Mouse (Mus musculus): ENCODE data around the gene Olfr1173.

Olfr1173 gene

DNA sequence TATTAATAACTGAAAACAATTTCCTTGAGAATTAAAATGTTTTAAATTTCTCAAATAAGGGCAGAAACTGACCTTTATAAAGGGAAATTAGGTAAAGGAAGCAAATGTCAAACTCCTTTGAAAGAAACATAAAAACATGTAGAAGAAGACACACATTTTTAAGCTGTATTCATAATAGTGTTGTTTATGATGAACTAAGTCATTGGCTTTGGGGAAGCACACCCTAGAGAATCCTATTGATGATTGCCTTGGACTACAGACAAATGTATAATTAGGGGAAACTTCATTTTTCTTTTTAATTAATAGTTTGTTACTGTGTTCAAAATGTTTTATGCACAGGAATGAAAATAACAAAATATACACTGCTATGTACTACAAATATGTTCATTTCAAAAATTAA is at the start of gene Olfr1173:
Gene Olfr1173, minus strand, starts transcription at position 101 of the 400 bp plus-strand sequence.
- no peaks in the 10 kb centered on the region for H3K27me3 ChIP-seq (ENCODE audit: control insufficient read depth, insufficient read depth, low read length, poor library complexity, severe bottlenecking)
- H3K36me3 ChIP-seq (ENCODE audit: control insufficient read depth, insufficient read depth, low read length, poor library complexity, severe bottlenecking): no peaks in the 10 kb centered on the region
- no peak for DNase-seq (ENCODE audit: low read depth, low spot score)

DNA sequence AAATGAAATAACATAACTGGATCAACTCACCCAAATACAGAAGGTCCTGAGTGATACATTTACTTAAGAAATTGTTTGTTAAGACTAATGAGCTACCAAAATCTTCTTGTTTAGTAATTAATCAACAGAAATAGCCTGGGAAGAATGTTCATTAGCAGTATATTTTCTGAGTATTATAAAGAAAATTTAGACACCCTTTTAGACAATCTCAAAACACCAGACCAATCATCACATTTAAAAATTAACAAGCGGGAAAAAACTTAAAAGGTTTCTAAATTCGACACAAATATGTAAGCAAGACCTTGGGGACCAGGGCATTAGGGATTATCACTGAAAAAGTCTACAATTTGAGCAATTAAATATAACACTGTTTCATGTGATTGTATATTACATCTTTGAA is 47.4 kb upstream of the Olfr1173 start, which contains the start of gene Olfr1175-ps:
Gene Olfr1175-ps, minus strand, starts transcription at position 101 of the 400 bp plus-strand sequence.
- Histone ChIP-seq H3K36me3 (ENCODE audit: control insufficient read depth, insufficient read depth, low read length, poor library complexity, severe bottlenecking) (no peaks in the 10 kb centered on the region), H3K27me3 (ENCODE audit: control insufficient read depth, insufficient read depth, low read length, poor library complexity, severe bottlenecking) (no peaks in the 10 kb centered on the region)
- no peak for DNase-seq (ENCODE audit: low read depth, low spot score)

DNA sequence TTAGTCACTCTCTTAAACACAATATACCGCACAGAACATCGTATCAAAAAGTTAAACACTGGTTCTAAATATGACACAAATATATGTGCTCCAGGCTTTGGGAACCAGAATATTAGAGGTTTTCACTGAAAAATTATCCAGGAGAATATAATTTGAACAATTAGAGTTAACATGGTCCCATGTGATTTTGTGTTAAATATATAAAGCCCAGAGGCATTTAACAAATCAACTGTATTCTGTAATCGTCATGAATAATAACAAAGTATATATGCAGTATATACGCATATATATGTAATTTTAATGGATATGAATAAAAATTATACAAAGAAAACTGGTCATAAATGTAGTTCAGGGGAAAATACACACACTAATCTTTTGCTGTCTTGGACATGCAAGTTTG is 35.4 kb upstream of the Olfr1173 start, which contains the start of gene Olfr1174-ps:
Gene Olfr1174-ps, minus strand, starts transcription at position 101 of the 400 bp plus-strand sequence.
- no peak for DNase-seq (ENCODE audit: low read depth, low spot score)
- Histone ChIP-seq H3K27me3 (ENCODE audit: control insufficient read depth, insufficient read depth, low read length, poor library complexity, severe bottlenecking) (no peaks in the 10 kb centered on the region), H3K36me3 (ENCODE audit: control insufficient read depth, insufficient read depth, low read length, poor library complexity, severe bottlenecking) (no peaks in the 10 kb centered on the region)

DNA sequence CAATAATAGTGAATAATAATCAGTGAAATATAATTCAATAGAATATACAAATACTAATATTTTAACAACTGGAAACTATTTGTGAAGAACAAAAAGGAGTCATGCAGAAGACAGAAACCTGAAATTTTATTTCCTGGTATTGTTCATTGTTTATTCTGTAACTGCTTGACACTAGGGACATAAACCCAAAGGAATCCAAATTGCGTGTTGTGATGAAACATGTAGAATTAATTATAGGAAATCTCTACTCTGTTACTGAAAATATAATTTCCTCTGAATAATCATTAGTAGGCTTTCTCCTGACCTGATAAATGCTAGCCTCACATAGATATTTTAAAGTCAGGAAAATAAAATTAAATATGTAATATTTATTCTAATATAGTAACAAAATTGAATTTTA is 51.4 kb downstream of the Olfr1173 start, which contains the start of gene Olfr1170:
Gene Olfr1170, minus strand, starts transcription at position 101 of the 400 bp plus-strand sequence.
- no peak for DNase-seq (ENCODE audit: low read depth, low spot score)
- no peaks in the 10 kb centered on the region for H3K36me3 ChIP-seq (ENCODE audit: control insufficient read depth, insufficient read depth, low read length, poor library complexity, severe bottlenecking)
- no peaks in the 10 kb centered on the region for H3K27me3 ChIP-seq (ENCODE audit: control insufficient read depth, insufficient read depth, low read length, poor library complexity, severe bottlenecking)

Data from splenic B cell, adult 2 months (primary cell).